Mouse (Mus musculus) liver, embryonic 14.5 days (tissue): ENCODE results near the gene Epb41l4b. TPM values are rescaled to one million over a fixed set of nuclear protein-coding genes. Genes with fewer than 3 reads are reported as not detected.

Experiments
- ATAC-seq: fragments of 200-750 bp; cut with Nextera tagmentation; 2 replicates; pipeline ENCODE4 v1.8.0; 2017; ENCODE audit warnings: moderate number of reproducible peaks, mild to moderate bottlenecking, moderate library complexity; ENCODE audit not compliant: insufficient read depth
- DNase-seq, 3 experiments: peaks; one replicate each; pipeline ENCODE4 v3.0.0-alpha.2; 2012 to 2013; ENCODE audit warnings: low read depth in 3 of 3, low spot score in 3 of 3
- H3K27ac ChIP-seq: fragments of 300-500 bp; sonication (generic); 2 replicates; pipeline ENCODE4 v1.5.1; 2014; ENCODE audit warnings: moderate library complexity, mild to moderate bottlenecking, control low read depth, inconsistent platforms
- H3K27me3 ChIP-seq: fragments of 300-500 bp; sonication (generic); 2 replicates; pipeline ENCODE4 v1.6.1; 2014; ENCODE audit warnings: mild to moderate bottlenecking, low read length, moderate library complexity; ENCODE audit not compliant: control insufficient read depth, insufficient read depth
- H3K36me3 ChIP-seq: fragments of 300-500 bp; sonication (generic); replicated peaks from 2 replicates; pipeline ENCODE4 v1.6.1; 2014; ENCODE audit warnings: low read depth; ENCODE audit not compliant: control insufficient read depth, insufficient read depth
- H3K4me1 ChIP-seq, 2 experiments: fragments of 200-500 bp in 1 of 2; fragments of 300-500 bp in 1 of 2; sonication (generic) in 1 of 2; replicated peaks; 2 replicates each; pipeline ENCODE4 v1.6.1; 2012 to 2014; ENCODE audit warnings: antibody characterized with exemption in 1 of 2, inconsistent platforms in 1 of 2, low read length in 1 of 2; ENCODE audit not compliant: control insufficient read depth in 2 of 2, insufficient read depth in 2 of 2
- H3K4me2 ChIP-seq: fragments of 300-500 bp; sonication (generic); 2 replicates; pipeline ENCODE4 v1.6.1; 2014; ENCODE audit warnings: low read depth, mild to moderate bottlenecking, control low read depth, moderate library complexity
- H3K4me3 ChIP-seq, 2 experiments: fragments of 200-500 bp in 1 of 2; fragments of 300-500 bp in 1 of 2; sonication (generic) in 1 of 2; 2 replicates each; pipeline ENCODE4 v1.5.1; 2012 to 2014; ENCODE audit warnings: low read depth in 2 of 2, low read length in 2 of 2, mild to moderate bottlenecking in 2 of 2, control low read depth in 1 of 2, inconsistent platforms in 1 of 2, moderate library complexity in 1 of 2; ENCODE audit not compliant: insufficient read depth in 1 of 2
- H3K9ac ChIP-seq: fragments of 300-500 bp; sonication (generic); replicated peaks from 2 replicates; pipeline ENCODE4 v1.6.1; 2014; ENCODE audit warnings: mild to moderate bottlenecking, control low read depth, moderate library complexity
- H3K9me3 ChIP-seq: fragments of 300-500 bp; sonication (generic); 2 replicates; pipeline ENCODE4 v1.6.1; 2016; ENCODE audit warnings: low read length, mixed read lengths; ENCODE audit not compliant: control insufficient read depth
- CTCF ChIP-seq: IDR thresholded peaks from 2 replicates; pipeline ENCODE4 v1.5.1; 2016; ENCODE audit warnings: antibody characterized with exemption, low read depth, control low read depth
- EP300 ChIP-seq: IDR thresholded peaks from 2 replicates; pipeline ENCODE4 v1.6.1; 2016; ENCODE audit warnings: antibody characterized with exemption, low read depth
- WGBS: fragments of 180-500 bp; shearing (Covaris S2); extraction: QIAGEN DNeasy Blood & Tissue Kit; methylation state at CpG from one replicate; pipeline ENCODE4 v1.1.7; 2014; ENCODE audit not compliant: insufficient replicate concordance; 5-methylcytosine and 5-hydroxymethylcytosine counted together
- polyA plus RNA-seq, 2 experiments: library from polyadenylated mRNA; depleted of rRNA in 1 of 2; stranded (reverse) in 1 of 2; unstranded in 1 of 2; fragments of >200 nt; fragmentation: Nextera tagmentation in 1 of 2; extraction: Ambion mirVana in 1 of 2; gene quantifications; 2 replicates each; pipeline versions ENCODE4 v1.2.1 to v1.2.3; 2012 to 2014

Epb41l4b gene
- polyA plus RNA-seq (2012; rRNA removed), result 1.9 and 2.2 TPM in 2 replicates
- 2.1 and 2.6 TPM in 2 replicates for polyA plus RNA-seq (2014; fragmentation: Nextera tagmentation; extraction: Ambion mirVana)

- Histone ChIP-seq H3K4me1 (no peaks in the 10 kb centered on the region), H3K4me3 (peak within 1 kb of the TSS; percentile 58 to 62), H3K9me3 (no peaks in the 10 kb centered on the region), H3K27me3 (peaks cover 59% of the 10 kb centered on the region), H3K27ac (no peak within 1 kb of the TSS), H3K9ac (peak within 1 kb of the TSS; percentile 28; the same call in 1 of the 2 replicates), H3K36me3 (no peaks in the 10 kb centered on the region), H3K4me2 (peak within 1 kb of the TSS; percentile 72)
- TF ChIP-seq CTCF (peak; percentile 86), EP300 (no peak)
- DNase-seq (peak in 1 of 3 experiments; percentile 38), ATAC-seq (peak; percentile 80)
- WGBS, result under 1% methylated on average over 77 of the region's 142 CpGs
Observed at GRCm38 (mm10) chr4:57143026-57143937, at the start of gene Epb41l4b. Gene Epb41l4b (minus strand): TSS chr4:57143437.

DNA sequence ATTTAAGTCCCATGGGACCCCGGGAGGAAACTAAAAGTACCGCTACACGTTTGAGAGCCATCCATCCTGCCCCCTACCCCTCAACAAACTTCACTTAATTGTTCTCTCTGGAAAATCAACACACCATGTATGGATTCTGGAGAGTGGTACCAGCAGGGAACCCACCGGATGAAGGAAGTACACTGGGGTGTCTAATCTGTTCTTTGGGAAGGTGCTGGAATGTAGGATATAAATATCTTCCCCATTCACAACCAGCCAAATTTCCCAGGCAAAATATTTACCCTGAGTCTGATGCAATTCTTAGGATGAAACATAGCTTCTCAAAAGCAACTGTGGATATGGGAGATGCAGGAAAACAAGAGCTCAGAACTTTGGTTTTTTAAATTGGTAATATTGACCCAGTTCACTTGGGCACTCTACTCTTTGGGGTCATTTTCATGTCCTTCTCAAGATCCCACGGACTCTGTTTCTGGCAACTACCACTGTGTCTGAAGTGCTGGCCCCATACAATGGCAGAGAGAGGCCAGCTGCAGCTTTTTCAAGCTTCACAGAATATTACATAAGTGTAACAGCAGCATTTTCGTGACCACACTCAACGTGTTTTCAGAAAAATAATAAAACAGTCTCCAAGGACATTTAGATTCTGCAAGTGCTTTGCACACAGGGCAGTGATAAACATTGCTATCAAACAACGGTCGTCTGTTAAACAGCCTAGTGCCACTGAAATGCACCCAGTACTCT, 48.5 kb upstream of the Epb41l4b start:
- TF ChIP-seq CTCF (no peak), EP300 (no peak)
- no peaks in the 10 kb centered on the region for H3K36me3 ChIP-seq
- H3K9ac ChIP-seq, result no peak overlapping the region
- H3K4me2 ChIP-seq, result no peak overlapping the region
- no peaks in the 10 kb centered on the region for H3K4me1 ChIP-seq
- no peak overlapping the region for H3K27ac ChIP-seq
- H3K9me3 ChIP-seq, result no peaks in the 10 kb centered on the region
- ATAC-seq (no peak), DNase-seq (no peak)
- 53% methylated on average over 9 of the region's 9 CpGs for WGBS
- no peak overlapping the region for H3K4me3 ChIP-seq
- H3K27me3 ChIP-seq, result no peaks in the 10 kb centered on the region

GRCm38 (mm10) chr4:57189881-57190280, 46.6 kb upstream of the Epb41l4b start:
- H3K9ac ChIP-seq, result no peak overlapping the region
- TF ChIP-seq CTCF (no peak), EP300 (no peak)
- 48% methylated on average over 2 of the region's 2 CpGs for WGBS
- DNase-seq, result no peak
- H3K36me3 ChIP-seq, result no peaks in the 10 kb centered on the region
- H3K27ac ChIP-seq, result no peak overlapping the region
- no peak overlapping the region for H3K4me3 ChIP-seq
- no peak for ATAC-seq
- H3K4me1 ChIP-seq, result 0 out of 4 replicates have a peak, but pooled peaks cover 0 to 5% of the 10 kb centered on the region in 2 experiments
- no peaks in the 10 kb centered on the region for H3K9me3 ChIP-seq
- H3K27me3 ChIP-seq, result no peaks in the 10 kb centered on the region
- no peak overlapping the region for H3K4me2 ChIP-seq

GRCm38 (mm10) chr4:57186035-57186434, 42.8 kb upstream of the Epb41l4b start:
- Histone ChIP-seq H3K4me2 (no peak overlapping the region), H3K36me3 (no peaks in the 10 kb centered on the region), H3K4me1 (0 out of 4 replicates have a peak, but pooled peaks cover 0 to 5% of the 10 kb centered on the region in 2 experiments), H3K4me3 (no peak overlapping the region), H3K27me3 (no peaks in the 10 kb centered on the region; the same call in 1 of the 2 replicates), H3K9me3 (no peaks in the 10 kb centered on the region), H3K9ac (no peak overlapping the region), H3K27ac (no peak overlapping the region)
- TF ChIP-seq CTCF (no peak), EP300 (no peak)
- 22% methylated on average over 6 of the region's 6 CpGs for WGBS
- DNase-seq (no peak), ATAC-seq (no peak)

GRCm38 (mm10) chr4:57185462-57185861, 42.2 kb upstream of the Epb41l4b start:
- DNase-seq (no peak), ATAC-seq (no peak)
- no peak overlapping the region for H3K4me2 ChIP-seq
- H3K27me3 ChIP-seq, result no peaks in the 10 kb centered on the region; the same call in 1 of the 2 replicates
- TF ChIP-seq EP300 (no peak), CTCF (no peak)
- H3K9ac ChIP-seq, result no peak overlapping the region
- H3K27ac ChIP-seq, result no peak overlapping the region
- H3K4me1 ChIP-seq, result 0 out of 4 replicates have a peak, but pooled peaks cover 0 to 5% of the 10 kb centered on the region in 2 experiments
- 60% methylated on average over 8 of the region's 8 CpGs for WGBS
- H3K4me3 ChIP-seq, result no peak overlapping the region
- H3K9me3 ChIP-seq, result no peaks in the 10 kb centered on the region
- H3K36me3 ChIP-seq, result no peaks in the 10 kb centered on the region
